Mouse (Mus musculus): Measurements from ENCODE around the gene Zcchc14. TPM values are rescaled to one million over a fixed set of nuclear protein-coding genes. Genes with fewer than 3 reads are reported as not detected.
"Not testable (repeated sequence)": the region's sequence is repeated elsewhere in the genome, so short reads cannot be mapped to it uniquely, and the experiment has no call there.

Gene Zcchc14
- total and polyA plus RNA-seq, 3 experiments: 0.22 TPM; not detected in 2

DNA sequence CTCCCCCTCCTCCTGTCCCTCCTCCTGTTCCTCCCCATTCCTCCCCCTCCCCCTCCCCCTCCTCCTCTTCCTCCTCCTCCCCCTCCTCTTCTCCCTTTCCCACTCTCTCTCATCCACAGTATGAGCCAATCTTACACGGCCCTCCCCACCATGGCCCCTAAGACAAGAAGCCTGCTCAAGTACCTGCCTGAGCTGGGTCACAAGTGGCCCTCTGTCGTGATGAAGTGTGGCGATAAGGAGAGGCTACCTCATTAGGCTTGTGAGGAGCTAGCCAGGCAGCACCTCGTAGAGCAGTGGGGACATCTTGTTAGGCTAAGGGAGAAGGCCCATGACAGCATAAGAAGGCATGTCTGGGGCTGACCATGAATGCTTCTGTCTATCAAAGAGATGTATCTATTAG is 20.5 kb upstream of the Zcchc14 start:
- no peak for TF ChIP-seq CTCF (IDR thresholded peaks at IDR 0.05; ENCODE audit: low read depth, low read length)
- TF ChIP-seq TAL1 (conservative IDR thresholded peaks at IDR 0.05; ENCODE audit: low read depth, low read length): no peak
- no peak for TF ChIP-seq GATA2 (IDR thresholded peaks at IDR 0.05; ENCODE audit: borderline replicate concordance, low read depth, low read length)
- no peak for TF ChIP-seq POLR2AphosphoS5 (IDR thresholded peaks at IDR 0.05; ENCODE audit: insufficient replicate concordance, low read depth, low read length)
- no peak for TF ChIP-seq GATA1 (IDR thresholded peaks at IDR 0.05; ENCODE audit: borderline replicate concordance, low read length)
- H3K27me3 ChIP-seq (ENCODE audit: insufficient read depth, low read length): no peaks in the 10 kb centered on the region
- ATAC-seq (ENCODE audit: extremely low read depth, insufficient number of reproducible peaks, low FRiP score, poor library complexity, severe bottlenecking): no peak

DNA sequence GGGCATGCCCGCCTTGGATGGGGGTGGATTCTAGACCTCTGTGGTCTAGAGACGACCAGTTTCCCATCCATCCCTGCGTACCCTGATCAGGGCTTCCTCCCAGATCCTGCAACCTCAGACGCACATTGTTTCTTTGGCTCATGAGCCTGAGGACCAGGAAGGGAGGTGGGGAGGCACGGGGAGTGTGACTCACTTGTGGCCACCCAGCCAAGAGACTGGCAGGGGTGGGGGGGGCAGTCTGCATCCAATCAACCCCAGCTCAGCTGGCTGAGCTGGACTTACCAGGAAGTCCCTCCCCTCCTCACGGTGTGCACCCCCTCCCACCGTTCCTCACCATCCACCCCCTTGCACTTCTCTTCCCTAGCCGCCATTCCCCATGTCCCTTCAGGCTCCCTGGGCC is 16.5 kb upstream of the Zcchc14 start:
- H3K27me3 ChIP-seq (ENCODE audit: insufficient read depth, low read length): no peaks in the 10 kb centered on the region
- no peak overlapping the region for H3K4me3 ChIP-seq (ENCODE audit: low read depth, low read length)
- H3K36me3 ChIP-seq (replicated peaks): no peaks in the 10 kb centered on the region
- peaks cover 25% of the 10 kb centered on the region for H3K9me3 ChIP-seq (replicated peaks)
- TF ChIP-seq TAL1 (conservative IDR thresholded peaks at IDR 0.05; ENCODE audit: low read depth, low read length): no peak
- TF ChIP-seq CTCF (IDR thresholded peaks at IDR 0.05; ENCODE audit: low read depth, low read length): no peak
- no peak for TF ChIP-seq POLR2AphosphoS5 (IDR thresholded peaks at IDR 0.05; ENCODE audit: insufficient replicate concordance, low read depth, low read length)
- TF ChIP-seq GATA1 (IDR thresholded peaks at IDR 0.05; ENCODE audit: borderline replicate concordance, low read length): no peak
- no peak for TF ChIP-seq GATA2 (IDR thresholded peaks at IDR 0.05; ENCODE audit: borderline replicate concordance, low read depth, low read length)
- ATAC-seq (ENCODE audit: extremely low read depth, insufficient number of reproducible peaks, low FRiP score, poor library complexity, severe bottlenecking) (no peak), DNase-seq (ENCODE audit: low spot score) (no peak)
- H3K4me1 ChIP-seq (ENCODE audit: insufficient read depth, low read depth, low read length): no peaks in the 10 kb centered on the region

More for the DNA sequence above, 20.5 kb upstream of the Zcchc14 start:
- Histone ChIP-seq H3K4me1 (ENCODE audit: insufficient read depth, low read depth, low read length) (no peaks in the 10 kb centered on the region), H3K36me3 (replicated peaks) (no peaks in the 10 kb centered on the region), H3K9me3 (replicated peaks) (peaks cover 23% of the 10 kb centered on the region), H3K4me3 (ENCODE audit: low read depth, low read length) (no peak overlapping the region)
- no peak for DNase-seq (ENCODE audit: low spot score)

DNA sequence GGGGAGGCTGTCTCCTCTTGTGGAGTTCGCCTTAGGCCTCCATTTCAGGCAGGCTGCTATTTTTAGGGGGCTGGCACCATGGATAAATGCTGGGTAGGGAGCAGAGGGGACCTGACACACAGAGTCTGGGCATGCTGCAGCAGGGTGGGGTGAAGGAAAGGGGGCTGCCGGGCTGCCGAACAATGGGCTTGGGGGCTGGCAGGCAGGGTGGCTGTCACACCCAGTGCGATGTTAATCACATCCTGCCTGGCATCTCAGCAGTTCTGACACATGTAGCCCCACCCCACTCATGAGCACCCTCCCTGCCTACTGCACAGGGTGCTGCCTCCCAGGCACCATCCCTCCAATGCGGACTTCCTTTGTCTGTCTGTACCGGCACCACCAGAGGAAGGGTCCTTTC is 15.9 kb upstream of the Zcchc14 start:
- TF ChIP-seq POLR2AphosphoS5 (IDR thresholded peaks at IDR 0.05; ENCODE audit: insufficient replicate concordance, low read depth, low read length) (no peak), GATA1 (IDR thresholded peaks at IDR 0.05; ENCODE audit: borderline replicate concordance, low read length) (no peak), TAL1 (conservative IDR thresholded peaks at IDR 0.05; ENCODE audit: low read depth, low read length) (no peak), CTCF (IDR thresholded peaks at IDR 0.05; ENCODE audit: low read depth, low read length) (no peak), GATA2 (IDR thresholded peaks at IDR 0.05; ENCODE audit: borderline replicate concordance, low read depth, low read length) (no peak)
- Histone ChIP-seq H3K9me3 (replicated peaks) (peaks cover 25% of the 10 kb centered on the region), H3K4me1 (ENCODE audit: insufficient read depth, low read depth, low read length) (no peaks in the 10 kb centered on the region), H3K4me3 (ENCODE audit: low read depth, low read length) (no peak overlapping the region), H3K36me3 (replicated peaks) (no peaks in the 10 kb centered on the region), H3K27me3 (ENCODE audit: insufficient read depth, low read length) (no peaks in the 10 kb centered on the region)
- no peak for DNase-seq (ENCODE audit: low spot score)
- no peak for ATAC-seq (ENCODE audit: extremely low read depth, insufficient number of reproducible peaks, low FRiP score, poor library complexity, severe bottlenecking)

DNA sequence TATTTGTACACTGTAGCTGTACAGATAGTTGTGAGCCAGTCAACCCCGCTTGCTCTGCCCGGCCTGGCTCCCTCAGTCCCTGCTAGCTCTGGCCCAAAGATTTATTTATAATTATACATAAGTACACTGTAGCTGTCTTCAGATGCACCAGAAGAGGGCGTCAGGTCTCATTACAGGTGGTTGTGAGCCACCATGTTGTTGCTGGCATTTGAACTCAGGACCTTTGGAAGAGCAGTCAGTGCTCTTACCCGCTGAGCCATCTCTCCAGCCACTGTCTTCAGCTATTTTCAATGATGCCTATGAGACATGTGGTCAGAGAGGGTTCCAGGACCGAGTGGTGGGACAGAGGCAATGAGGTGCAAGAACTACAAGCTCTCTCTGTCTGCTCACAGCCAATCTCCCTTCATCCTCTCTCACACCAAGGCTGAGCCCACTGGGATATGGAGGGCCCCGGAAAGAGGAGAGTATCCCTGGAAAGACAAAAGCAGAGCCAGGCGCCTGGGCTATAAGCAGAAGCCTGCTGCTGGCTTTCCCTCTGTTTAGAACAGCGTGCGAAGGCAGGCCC is 15.3 kb upstream of the Zcchc14 start:
- H3K9me3 ChIP-seq (replicated peaks): peaks cover 24% of the 10 kb centered on the region
- not testable (repeated sequence) for H3K27me3 ChIP-seq (ENCODE audit: insufficient read depth, low read length); ATAC-seq (ENCODE audit: extremely low read depth, insufficient number of reproducible peaks, low FRiP score, poor library complexity, severe bottlenecking)

DNA sequence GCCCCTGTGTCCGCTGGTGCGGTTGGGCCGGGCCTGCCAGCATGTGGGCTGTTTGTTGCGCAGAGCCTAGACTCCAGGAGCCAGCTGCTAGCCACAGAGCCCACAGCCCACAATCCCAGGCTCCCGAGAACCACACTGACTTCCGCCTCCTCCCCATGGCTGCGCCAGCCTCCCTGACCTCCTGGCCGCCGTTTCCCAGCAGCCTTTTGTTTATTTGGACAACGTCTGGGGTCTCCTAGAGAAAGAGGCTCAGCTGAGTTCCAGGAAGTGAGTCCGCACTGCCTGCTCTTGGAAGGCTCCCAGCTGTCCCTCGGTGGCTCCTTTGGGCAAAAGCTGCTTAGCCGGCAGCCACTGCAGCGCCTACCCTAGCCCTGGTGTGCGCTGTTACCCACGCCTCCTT is 12.6 kb upstream of the Zcchc14 start:
- ATAC-seq (ENCODE audit: extremely low read depth, insufficient number of reproducible peaks, low FRiP score, poor library complexity, severe bottlenecking) (no peak), DNase-seq (ENCODE audit: low spot score) (no peak)
- no peak overlapping the region for H3K4me3 ChIP-seq (ENCODE audit: low read depth, low read length)
- peaks cover 36% of the 10 kb centered on the region for H3K9me3 ChIP-seq (replicated peaks)
- no peaks in the 10 kb centered on the region; the same call in 1 of the 2 replicates for H3K4me1 ChIP-seq (ENCODE audit: insufficient read depth, low read depth, low read length)
- H3K36me3 ChIP-seq (replicated peaks): no peaks in the 10 kb centered on the region
- TF ChIP-seq CTCF (IDR thresholded peaks at IDR 0.05; ENCODE audit: low read depth, low read length) (no peak), GATA1 (IDR thresholded peaks at IDR 0.05; ENCODE audit: borderline replicate concordance, low read length) (no peak), GATA2 (IDR thresholded peaks at IDR 0.05; ENCODE audit: borderline replicate concordance, low read depth, low read length) (no peak), TAL1 (conservative IDR thresholded peaks at IDR 0.05; ENCODE audit: low read depth, low read length) (no peak), POLR2AphosphoS5 (IDR thresholded peaks at IDR 0.05; ENCODE audit: insufficient replicate concordance, low read depth, low read length) (no peak)
- no peaks in the 10 kb centered on the region for H3K27me3 ChIP-seq (ENCODE audit: insufficient read depth, low read length)

More for the DNA sequence above, 15.3 kb upstream of the Zcchc14 start:
- DNase-seq (ENCODE audit: low spot score); H3K4me1 ChIP-seq (ENCODE audit: insufficient read depth, low read depth, low read length); H3K4me3 ChIP-seq (ENCODE audit: low read depth, low read length); H3K36me3 ChIP-seq (replicated peaks): not testable (repeated sequence)

DNA sequence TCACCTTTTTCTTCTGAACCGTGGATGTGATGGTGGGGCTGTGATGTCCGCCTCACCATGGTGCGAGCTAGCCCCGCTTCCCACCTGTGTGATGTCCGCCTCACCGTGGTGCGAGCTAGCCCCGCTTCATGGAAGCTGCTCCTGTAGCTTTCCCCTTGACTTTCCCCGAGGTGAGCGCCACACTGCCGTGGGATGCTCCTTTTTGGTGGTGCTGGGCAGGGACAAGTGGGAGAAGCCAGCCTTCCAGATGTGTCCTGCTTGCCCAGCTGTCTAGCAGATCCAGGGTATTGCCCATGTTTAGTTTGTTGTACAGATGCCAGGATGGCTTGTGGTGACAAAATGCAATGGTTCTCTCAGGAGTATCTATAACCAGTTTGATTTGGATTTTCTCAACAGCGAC is 10.4 kb upstream of the Zcchc14 start:
- H3K27me3 ChIP-seq (ENCODE audit: insufficient read depth, low read length): no peaks in the 10 kb centered on the region
- ATAC-seq (ENCODE audit: extremely low read depth, insufficient number of reproducible peaks, low FRiP score, poor library complexity, severe bottlenecking): no peak

More for the DNA sequence above, 10.4 kb upstream of the Zcchc14 start:
- Histone ChIP-seq H3K9me3 (replicated peaks) (peaks cover 20% of the 10 kb centered on the region), H3K4me1 (ENCODE audit: insufficient read depth, low read depth, low read length) (no peaks in the 10 kb centered on the region; the same call in 1 of the 2 replicates), H3K36me3 (replicated peaks) (no peaks in the 10 kb centered on the region), H3K4me3 (ENCODE audit: low read depth, low read length) (no peak overlapping the region)
- DNase-seq (ENCODE audit: low spot score): no peak
- TF ChIP-seq TAL1 (conservative IDR thresholded peaks at IDR 0.05; ENCODE audit: low read depth, low read length) (no peak), POLR2AphosphoS5 (IDR thresholded peaks at IDR 0.05; ENCODE audit: insufficient replicate concordance, low read depth, low read length) (no peak), GATA1 (IDR thresholded peaks at IDR 0.05; ENCODE audit: borderline replicate concordance, low read length) (no peak), GATA2 (IDR thresholded peaks at IDR 0.05; ENCODE audit: borderline replicate concordance, low read depth, low read length) (no peak), CTCF (IDR thresholded peaks at IDR 0.05; ENCODE audit: low read depth, low read length) (no peak)

Data from G1E (cell line).